Mouse (Mus musculus) heart, adult 2 months (tissue): ENCODE measurements around the gene Epb41l3. TPM values are rescaled to one million over a fixed set of nuclear protein-coding genes. Genes with fewer than 3 reads are reported as not detected.

Experiments used
- DNase-seq, 2 experiments: peaks; one replicate each; pipeline ENCODE4 v3.0.0; 2021
- H3K27ac ChIP-seq: fragments of 200-600 bp; 2 replicates; pipeline ENCODE4 v1.8.1; 2022
- H3K27me3 ChIP-seq: fragments of 200-500 bp; 2 replicates; pipeline ENCODE4 v1.6.1; 2012; ENCODE audit warnings: mild to moderate bottlenecking, low read length, inconsistent platforms, mixed read lengths; ENCODE audit not compliant: control insufficient read depth, insufficient read depth
- H3K36me3 ChIP-seq: fragments of 200-500 bp; 2 replicates; pipeline ENCODE4 v1.6.1; 2012; ENCODE audit warnings: low read length, inconsistent platforms; ENCODE audit not compliant: control insufficient read depth, insufficient read depth
- H3K4me1 ChIP-seq: fragments of 200-500 bp; 2 replicates; pipeline ENCODE4 v1.6.1; 2011; ENCODE audit warnings: low read length; ENCODE audit not compliant: control insufficient read depth, insufficient read depth
- H3K4me3 ChIP-seq: fragments of 200-600 bp; 2 replicates; pipeline ENCODE4 v1.8.1; 2022
- H3K79me2 ChIP-seq: fragments of 200-500 bp; replicated peaks from 2 replicates; pipeline ENCODE4 v1.6.1; 2012; ENCODE audit warnings: mild to moderate bottlenecking, inconsistent platforms, low read length, moderate library complexity, mixed read lengths; ENCODE audit not compliant: control insufficient read depth, insufficient read depth
- H3K9ac ChIP-seq: fragments of 200-500 bp; 2 replicates; pipeline ENCODE4 v1.6.1; 2012; ENCODE audit warnings: low read depth, mild to moderate bottlenecking, control low read depth, inconsistent platforms, low read length, mixed read lengths
- CTCF ChIP-seq: fragments of 200-600 bp; IDR thresholded peaks from 2 replicates; pipeline ENCODE4 v1.8.1; 2022; ENCODE audit warnings: antibody characterized with exemption, mild to moderate bottlenecking, moderate library complexity
- EP300 ChIP-seq: fragments of 200-500 bp; IDR thresholded peaks from 2 replicates; pipeline ENCODE4 v1.6.1; 2011; ENCODE audit warnings: low read depth, low read length, control low read depth; ENCODE audit not compliant: insufficient read depth
- POLR2A ChIP-seq: fragments of 200-500 bp; IDR thresholded peaks from 2 replicates; pipeline ENCODE4 v1.6.1; 2011; ENCODE audit warnings: mild to moderate bottlenecking, low read depth, low read length, control low read depth; ENCODE audit not compliant: insufficient read depth
- WGBS: fragments of 180-500 bp; shearing (Covaris S2); methylation state at CpG from one replicate; pipeline ENCODE4 v1.1.7; 2018; 5-methylcytosine and 5-hydroxymethylcytosine counted together
- intact Hi-C: fragments of 180-260 bp; cut with DNase I; formaldehyde crosslinking; loops from one replicate; pipeline ENCODE4 v1.15.1; 2025
- polyA plus RNA-seq: library from polyadenylated mRNA; depleted of rRNA; stranded (reverse); fragments of >200 nt; gene quantifications from 2 replicates; pipeline ENCODE4 v1.2.3, GENCODE M21; 2012; rRNA removed
- total RNA-seq, 2 experiments: library from RNA; stranded (reverse); gene quantifications; 2 replicates each; pipeline ENCODE4 v1.2.3; 2021

The Epb41l3 gene
- total and polyA plus RNA-seq, 3 experiments = 3.0 to 13.5 (median 13.5) TPM

DNA sequence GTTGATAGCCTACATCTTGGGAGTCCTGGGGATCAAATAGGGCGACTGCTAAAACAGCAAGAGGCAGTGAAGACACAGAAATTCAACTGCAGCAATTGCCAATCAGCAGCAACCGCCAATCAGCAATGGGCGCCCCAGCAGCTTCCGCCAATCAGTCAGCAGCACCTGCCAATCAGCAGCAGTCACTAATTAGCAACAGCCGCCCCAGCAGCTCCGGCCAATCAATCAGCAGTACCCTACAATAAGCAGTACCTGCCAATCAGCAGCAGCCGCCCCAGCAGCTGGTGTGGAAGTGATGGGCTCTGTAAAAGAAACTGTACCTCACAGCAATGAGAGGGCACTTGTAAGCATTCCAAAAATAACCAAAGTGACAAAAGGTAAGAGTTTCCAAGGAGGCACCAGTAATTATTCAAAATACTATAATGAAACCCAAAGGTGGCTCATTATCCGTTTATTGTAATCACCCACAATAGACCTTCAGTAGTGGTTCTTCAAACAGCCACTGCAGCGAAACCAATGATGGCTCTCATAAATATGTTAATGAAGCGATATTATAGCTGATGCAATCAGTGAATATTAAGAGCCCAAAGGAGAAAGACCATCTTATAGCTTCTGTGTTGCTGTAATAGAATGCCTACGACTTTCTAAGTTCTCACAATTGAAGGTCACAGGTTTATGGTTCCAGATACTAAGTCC, 228.2 kb downstream of the Epb41l3 start:
- intact Hi-C loops = no loop called here
- TF ChIP-seq CTCF (no peak), EP300 (no peak), POLR2A (no peak)
- Histone ChIP-seq H3K9ac (no peak overlapping the region), H3K79me2 (no peaks in the 10 kb centered on the region), H3K4me3 (no peak overlapping the region), H3K27me3 (no peaks in the 10 kb centered on the region), H3K36me3 (no peaks in the 10 kb centered on the region), H3K4me1 (no peaks in the 10 kb centered on the region), H3K27ac (no peak overlapping the region)
- no peak for DNase-seq
- WGBS = 75% methylated on average over 11 of the region's 11 CpGs

DNA sequence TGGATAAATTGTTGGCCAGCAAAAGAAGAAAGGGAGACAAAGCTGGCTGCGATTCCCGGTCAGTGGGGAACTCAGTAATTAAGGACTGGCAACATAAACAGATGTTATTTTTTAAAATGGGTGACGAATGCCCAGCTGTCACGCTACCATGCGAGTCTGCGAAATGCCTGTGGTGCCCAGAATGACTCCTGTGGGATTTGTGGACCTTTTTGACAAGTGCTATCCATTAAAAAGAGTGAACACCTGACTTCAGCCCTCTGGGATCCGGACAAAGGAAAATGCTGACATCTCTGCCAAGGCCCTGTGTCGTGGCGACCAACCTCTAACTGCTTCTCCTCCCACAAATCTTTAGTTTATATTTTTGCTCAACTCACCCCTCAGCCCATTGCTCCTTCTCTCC, 232.2 kb downstream of the Epb41l3 start:
- Histone ChIP-seq H3K4me1 (no peaks in the 10 kb centered on the region), H3K27ac (no peak overlapping the region), H3K36me3 (no peaks in the 10 kb centered on the region), H3K79me2 (no peaks in the 10 kb centered on the region), H3K27me3 (no peaks in the 10 kb centered on the region), H3K4me3 (no peak overlapping the region), H3K9ac (no peak overlapping the region)
- intact Hi-C loops = no loop called here
- 81% methylated on average over 9 of the region's 9 CpGs for WGBS
- TF ChIP-seq CTCF = no peak
- TF ChIP-seq EP300 = no peak
- no peak for TF ChIP-seq POLR2A
- no peak for DNase-seq

DNA sequence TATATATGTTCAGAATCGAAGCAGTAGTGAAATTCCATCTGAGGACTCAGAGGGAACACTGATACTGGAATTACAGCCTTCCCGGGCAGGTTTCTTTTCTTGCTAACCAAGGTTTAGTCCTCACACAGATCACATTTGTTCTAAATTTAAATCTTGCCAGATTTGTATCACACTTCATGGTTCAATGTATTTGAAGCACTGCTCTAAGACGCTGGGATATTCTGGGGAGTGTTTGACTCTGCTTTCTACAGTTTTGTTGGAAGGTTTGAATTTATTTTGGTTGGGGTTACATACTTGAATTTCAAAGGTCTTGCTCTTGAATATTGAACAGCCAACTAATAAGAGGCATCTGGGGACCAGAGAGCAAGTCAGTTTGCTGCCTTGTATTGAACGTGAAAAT, 234.4 kb downstream of the Epb41l3 start:
- no peaks in the 10 kb centered on the region for H3K27me3 ChIP-seq
- no peaks in the 10 kb centered on the region for H3K36me3 ChIP-seq
- H3K4me3 ChIP-seq = no peak overlapping the region
- H3K27ac ChIP-seq = no peak overlapping the region
- no peaks in the 10 kb centered on the region for H3K4me1 ChIP-seq
- TF ChIP-seq EP300 (no peak), CTCF (no peak), POLR2A (no peak)
- H3K79me2 ChIP-seq = no peaks in the 10 kb centered on the region
- 86% methylated on average over 4 of the region's 4 CpGs for WGBS
- no peak overlapping the region for H3K9ac ChIP-seq
- intact Hi-C loops = no loop called here
- no peak for DNase-seq

DNA sequence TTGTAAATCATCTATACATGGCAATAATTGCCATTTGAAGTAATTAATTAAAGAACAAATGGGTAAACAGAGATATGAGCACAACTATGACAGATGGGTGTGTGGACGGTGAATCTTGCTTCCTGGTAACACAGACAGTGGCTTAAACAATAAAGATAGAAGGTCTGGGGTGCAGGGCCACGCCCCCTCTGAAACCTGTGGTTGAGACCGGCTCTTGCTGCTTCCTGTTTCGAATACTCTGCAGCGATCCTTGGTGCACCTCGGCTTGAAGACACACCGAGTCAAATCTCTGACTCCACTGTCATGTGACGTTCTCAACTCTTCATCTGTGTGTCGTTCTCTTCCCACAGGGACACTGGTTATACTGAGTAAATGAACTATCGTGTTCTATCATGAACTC, 245.0 kb downstream of the Epb41l3 start:
- no peak for DNase-seq
- intact Hi-C loops = no loop called here
- Histone ChIP-seq H3K27ac (no peak overlapping the region), H3K4me3 (no peak overlapping the region), H3K36me3 (no peaks in the 10 kb centered on the region), H3K4me1 (no peaks in the 10 kb centered on the region), H3K79me2 (no peaks in the 10 kb centered on the region), H3K9ac (no peak overlapping the region), H3K27me3 (no peaks in the 10 kb centered on the region)
- TF ChIP-seq POLR2A = no peak
- no peak for TF ChIP-seq EP300
- TF ChIP-seq CTCF = no peak
- WGBS = 82% methylated on average over 10 of the region's 10 CpGs

DNA sequence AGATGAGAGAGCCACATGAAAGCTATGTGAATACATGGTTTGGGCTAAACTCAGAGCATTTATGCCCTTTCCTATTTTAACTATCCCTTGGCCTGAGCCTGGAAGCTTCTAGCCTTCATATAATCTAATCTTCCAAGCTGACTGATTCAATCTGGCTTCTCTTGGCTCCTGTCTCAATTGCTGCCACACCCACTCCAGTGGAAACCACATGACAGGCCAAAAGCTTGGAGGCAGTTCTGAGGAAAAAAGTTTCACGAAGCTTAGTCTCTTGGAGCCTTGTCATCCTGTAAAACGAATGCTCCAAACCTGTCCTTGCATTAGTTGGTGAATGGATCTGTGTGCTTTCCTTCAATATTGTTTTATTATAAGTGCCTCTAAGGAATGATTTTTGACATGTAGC, 247.2 kb downstream of the Epb41l3 start:
- Histone ChIP-seq H3K4me3 (no peak overlapping the region), H3K27ac (no peak overlapping the region), H3K27me3 (no peaks in the 10 kb centered on the region), H3K9ac (no peak overlapping the region), H3K36me3 (no peaks in the 10 kb centered on the region), H3K79me2 (no peaks in the 10 kb centered on the region), H3K4me1 (no peaks in the 10 kb centered on the region)
- TF ChIP-seq POLR2A = no peak
- no peak for TF ChIP-seq EP300
- TF ChIP-seq CTCF = no peak
- no peak for DNase-seq
- 87% methylated on average over 2 of the region's 2 CpGs for WGBS
- intact Hi-C loops = no loop called here

Other genes starting within 250 kb of the Epb41l3 start
- under 1 TPM in 1 of 2 experiments, not detected in 1; 0.23 TPM for gene Tmem200c, start 249.1 kb upstream of the Epb41l3 start, total RNA-seq
- 0.02 and 0.09 TPM in 2 replicates for gene Tmem200c, start 249.1 kb upstream of the Epb41l3 start, polyA plus RNA-seq